Mouse (Mus musculus) hindbrain, embryonic 13.5 days (tissue): ENCODE data around the gene Slc26a10. TPM values are rescaled to one million over a fixed set of nuclear protein-coding genes. Genes with fewer than 3 reads are reported as not detected.
"Not testable (repeated sequence)": the region's sequence is repeated elsewhere in the genome, so short reads cannot be mapped to it uniquely, and the experiment has no call there.

Experiments used
- ATAC-seq: fragments of 200-750 bp; cut with Nextera tagmentation; 2 replicates; pipeline ENCODE4 v1.8.0; 2017; ENCODE audit warnings: moderate TSS enrichment; ENCODE audit not compliant: low FRiP score
- H3K27ac ChIP-seq: fragments of 300-500 bp; sonication (generic); 2 replicates; pipeline ENCODE4 v1.5.1; 2015; ENCODE audit warnings: inconsistent platforms, mild to moderate bottlenecking, moderate library complexity
- H3K27me3 ChIP-seq: fragments of 300-500 bp; sonication (generic); 2 replicates; pipeline ENCODE4 v1.6.1; 2015; ENCODE audit warnings: mild to moderate bottlenecking, inconsistent platforms
- H3K36me3 ChIP-seq: fragments of 300-500 bp; sonication (generic); 2 replicates; pipeline ENCODE4 v1.6.1; 2015; ENCODE audit warnings: mild to moderate bottlenecking, inconsistent platforms
- H3K4me1 ChIP-seq: fragments of 300-500 bp; sonication (generic); replicated peaks from 2 replicates; pipeline ENCODE4 v1.6.1; 2015; ENCODE audit warnings: inconsistent platforms
- H3K4me2 ChIP-seq: fragments of 300-500 bp; sonication (generic); 2 replicates; pipeline ENCODE4 v1.6.1; 2015; ENCODE audit warnings: inconsistent platforms, mild to moderate bottlenecking, moderate library complexity
- H3K4me3 ChIP-seq: fragments of 300-500 bp; sonication (generic); 2 replicates; pipeline ENCODE4 v1.5.1; 2015; ENCODE audit warnings: mild to moderate bottlenecking, inconsistent platforms
- H3K9ac ChIP-seq: fragments of 300-500 bp; sonication (generic); 2 replicates; pipeline ENCODE4 v1.6.1; 2015; ENCODE audit warnings: mild to moderate bottlenecking, inconsistent platforms
- H3K9me3 ChIP-seq: fragments of 300-500 bp; sonication (generic); 2 replicates; pipeline ENCODE4 v1.6.1; 2016; ENCODE audit warnings: inconsistent platforms
- WGBS: fragments of 180-500 bp; shearing (Covaris S2); methylation state at CpG from one replicate; pipeline ENCODE4 v1.1.7; 2015; 5-methylcytosine and 5-hydroxymethylcytosine counted together
- polyA plus RNA-seq: library from polyadenylated mRNA; unstranded; fragments of >200 nt; fragmentation: Nextera tagmentation; extraction: Ambion mirVana; gene quantifications from 2 replicates; pipeline ENCODE4 v1.2.1, GENCODE M21; 2015

Slc26a10 gene
- polyA plus RNA-seq, 1 experiment from 2014 or later: 1.0 TPM

- Histone ChIP-seq H3K9me3 (no peaks in the 10 kb centered on the region), H3K4me2 (no peak overlapping the region), H3K9ac (no peak overlapping the region), H3K27ac (peak overlapping the region; percentile 35; the same call in 1 of the 2 replicates), H3K36me3 (peaks cover 59% of the 10 kb centered on the region), H3K27me3 (no peaks in the 10 kb centered on the region), H3K4me3 (no peak overlapping the region), H3K4me1 (peaks cover 37% of the 10 kb centered on the region)
- 93% methylated on average over 8 of the region's 8 CpGs for WGBS
- no peak for ATAC-seq
Measured at GRCm38 (mm10) chr10:127197104-127197503, 16.7 kb upstream of the Slc26a10 start.

- peak; percentile 37 for ATAC-seq
- 4% methylated on average over 5 of the region's 5 CpGs for WGBS
- Histone ChIP-seq H3K27ac (peak overlapping the region; percentile 94), H3K9ac (peak overlapping the region; percentile 97), H3K4me3 (peak overlapping the region; percentile 86), H3K36me3 (peaks cover 54% of the 10 kb centered on the region), H3K4me2 (peak overlapping the region; percentile 86), H3K9me3 (no peaks in the 10 kb centered on the region), H3K27me3 (no peaks in the 10 kb centered on the region), H3K4me1 (peaks cover 38% of the 10 kb centered on the region)
Measured at GRCm38 (mm10) chr10:127196392-127196791, 15.9 kb upstream of the Slc26a10 start.

GRCm38 (mm10) chr10:127195328-127196129, 15.1 kb upstream of the Slc26a10 start, which contains the start of gene Dtx3:
Gene Dtx3, minus strand, starts transcription at chr10:127195728.
- WGBS: under 1% methylated on average over 44 of the region's 47 CpGs
- Histone ChIP-seq H3K4me1 (peaks cover 46% of the 10 kb centered on the region), H3K27ac (peak within 1 kb of the TSS; percentile 94), H3K9me3 (no peaks in the 10 kb centered on the region), H3K4me3 (peak within 1 kb of the TSS; percentile 86), H3K27me3 (no peaks in the 10 kb centered on the region), H3K9ac (peak within 1 kb of the TSS; percentile 97), H3K4me2 (peak within 1 kb of the TSS; percentile 86), H3K36me3 (peaks cover 57% of the 10 kb centered on the region)
- ATAC-seq: peak; percentile 58

- Histone ChIP-seq H3K9me3 (no peaks in the 10 kb centered on the region), H3K4me2 (peak overlapping the region; percentile 86), H3K36me3 (peaks cover 50% of the 10 kb centered on the region), H3K27ac (peak overlapping the region; percentile 94), H3K4me3 (peak overlapping the region; percentile 86), H3K4me1 (peaks cover 54% of the 10 kb centered on the region), H3K9ac (peak overlapping the region; percentile 97), H3K27me3 (no peaks in the 10 kb centered on the region)
- peak; percentile 50; the same call in 1 of the 2 replicates for ATAC-seq
- WGBS: 23% methylated on average over 22 of the region's 22 CpGs
Measured at GRCm38 (mm10) chr10:127194428-127195327, 14.2 kb upstream of the Slc26a10 start.

GRCm38 (mm10) chr10:127193011-127193410, 12.6 kb upstream of the Slc26a10 start:
- WGBS: 81% methylated on average over 9 of the region's 9 CpGs
- Histone ChIP-seq H3K27ac (no peak overlapping the region), H3K4me2 (no peak overlapping the region), H3K27me3 (no peaks in the 10 kb centered on the region), H3K9ac (peak overlapping the region; percentile 46; the same call in 1 of the 2 replicates), H3K36me3 (peaks cover 33% of the 10 kb centered on the region), H3K9me3 (no peaks in the 10 kb centered on the region), H3K4me3 (no peak overlapping the region), H3K4me1 (peaks cover 68% of the 10 kb centered on the region)
- no peak for ATAC-seq

GRCm38 (mm10) chr10:127192057-127192328, 11.5 kb upstream of the Slc26a10 start:
- not testable (repeated sequence) for ATAC-seq, H3K4me3 ChIP-seq, H3K27me3 ChIP-seq, H3K4me2 ChIP-seq, H3K27ac ChIP-seq, H3K9ac ChIP-seq, H3K9me3 ChIP-seq
- H3K36me3 ChIP-seq: peaks cover 24% of the 10 kb centered on the region
- peaks cover 75% of the 10 kb centered on the region for H3K4me1 ChIP-seq
- WGBS: 87% methylated on average over 1 of the region's 1 CpGs

GRCm38 (mm10) chr10:127191191-127192056, 11.0 kb upstream of the Slc26a10 start:
- no peak overlapping the region for H3K4me3 ChIP-seq
- no peak overlapping the region for H3K27ac ChIP-seq
- H3K27me3 ChIP-seq: no peaks in the 10 kb centered on the region
- ATAC-seq: no peak
- H3K9ac ChIP-seq: no peak overlapping the region
- no peak overlapping the region for H3K4me2 ChIP-seq
- no peaks in the 10 kb centered on the region for H3K9me3 ChIP-seq
- H3K36me3 ChIP-seq: peaks cover 29% of the 10 kb centered on the region
- peaks cover 73% of the 10 kb centered on the region for H3K4me1 ChIP-seq
- WGBS: 81% methylated on average over 19 of the region's 19 CpGs

GRCm38 (mm10) chr10:127190398-127191190, 10.1 kb upstream of the Slc26a10 start:
- Histone ChIP-seq H3K4me3 (peak overlapping the region; percentile 11; the same call in 1 of the 2 replicates), H3K27me3 (0 out of 2 replicates have a peak, but pooled peaks cover under 1% of the 10 kb centered on the region), H3K9me3 (no peaks in the 10 kb centered on the region), H3K27ac (peak overlapping the region; percentile 23; the same call in 1 of the 2 replicates), H3K4me1 (peaks cover 67% of the 10 kb centered on the region), H3K36me3 (peaks cover 29% of the 10 kb centered on the region), H3K4me2 (peak overlapping the region; percentile 98), H3K9ac (peak overlapping the region; percentile 85; the same call in 1 of the 2 replicates)
- no peak for ATAC-seq
- 34% methylated on average over 13 of the region's 14 CpGs for WGBS

GRCm38 (mm10) chr10:127189651-127190381, 9.4 kb upstream of the Slc26a10 start, which contains the start of gene Arhgef25:
Gene Arhgef25, minus strand, starts transcription at chr10:127190083.
- Histone ChIP-seq H3K36me3 (peaks cover 29% of the 10 kb centered on the region), H3K4me2 (peak within 1 kb of the TSS; percentile 98), H3K27me3 (peaks cover 7% of the 10 kb centered on the region; the same call in 1 of the 2 replicates), H3K9ac (peak within 1 kb of the TSS; percentile 85), H3K27ac (peak within 1 kb of the TSS; percentile 88), H3K4me1 (peaks cover 70% of the 10 kb centered on the region), H3K9me3 (no peaks in the 10 kb centered on the region), H3K4me3 (peak within 1 kb of the TSS; percentile 69)
- WGBS: under 1% methylated on average over 34 of the region's 35 CpGs
- ATAC-seq: no peak

- Histone ChIP-seq H3K4me1 (peaks cover 70% of the 10 kb centered on the region), H3K4me3 (peak overlapping the region; percentile 69), H3K27ac (peak overlapping the region; percentile 88), H3K9me3 (no peaks in the 10 kb centered on the region), H3K9ac (peak overlapping the region; percentile 85), H3K4me2 (peak overlapping the region; percentile 98), H3K36me3 (peaks cover 29% of the 10 kb centered on the region), H3K27me3 (peaks cover 8% of the 10 kb centered on the region; the same call in 1 of the 2 replicates)
- WGBS: under 1% methylated on average over 26 of the region's 26 CpGs
- ATAC-seq: peak; percentile 5; the same call in 1 of the 2 replicates
Measured at GRCm38 (mm10) chr10:127189116-127189650, 8.7 kb upstream of the Slc26a10 start.
